Mouse (Mus musculus): Measurements from ENCODE around the gene Tmem37. TPM values are rescaled to one million over a fixed set of nuclear protein-coding genes. Genes with fewer than 3 reads are reported as not detected.

The Tmem37 gene
- polyA plus RNA-seq, 1 experiment from 2014 or later: 59.6 TPM

DNA sequence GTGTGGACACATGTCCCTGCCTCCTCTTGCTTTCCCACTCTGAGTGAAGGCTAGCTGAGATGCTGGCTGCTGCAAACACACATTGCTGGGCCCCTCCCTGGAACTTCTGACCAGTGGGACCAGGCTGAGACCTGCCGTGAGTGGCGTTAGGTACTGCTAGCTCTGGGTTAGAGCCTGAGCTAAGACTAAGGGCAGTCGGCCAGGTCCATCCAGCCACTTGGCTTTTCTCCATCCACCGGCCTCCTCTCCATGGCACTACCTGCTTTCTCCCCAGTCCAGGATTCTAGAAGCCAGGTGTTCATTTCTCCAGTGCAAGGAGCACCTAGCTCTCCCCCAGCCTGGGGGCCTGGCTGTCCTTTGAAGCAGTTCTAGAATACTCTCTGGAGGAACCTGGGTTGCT, 1.1 kb upstream of the Tmem37 start:
- in situ Hi-C loops (cut with MboI; ENCODE audit: low pct_unique_long_range_greater_than_20kb): no loop called here
- DNase-seq (ENCODE audit: low read depth, low spot score): no peak
- POLR2A ChIA-PET: interaction anchor here (1.1 to 1.3 kb wide), 3 partner anchors 13 to 14 kb away, joined by 3 to 4 read pairs (median 4); no protein-coding TSS in a partner anchor
- ATAC-seq: no peak
- TF ChIP-seq CTCF (IDR thresholded peaks at IDR 0.05): no peak
- H3K27me3 ChIP-seq: no peaks in the 10 kb centered on the region
- CTCF ChIA-PET: no interaction called here

GRCm38 (mm10) chr1:120074307-120074702, 431 bp upstream of the Tmem37 start:
- no peak for DNase-seq (ENCODE audit: low read depth, low spot score)
- ATAC-seq: peak; percentile 3
- no peak for TF ChIP-seq CTCF (IDR thresholded peaks at IDR 0.05)
- no peaks in the 10 kb centered on the region for H3K27me3 ChIP-seq
- in situ Hi-C loops (cut with MboI; ENCODE audit: low pct_unique_long_range_greater_than_20kb): no loop called here
- ChIA-PET POLR2A (interaction anchor here (0.5 to 1.2 kb wide), 3 partner anchors 12 to 263 kb away, joined by 3 to 5 read pairs (median 4); no protein-coding TSS in a partner anchor), CTCF (no interaction called here)

DNA sequence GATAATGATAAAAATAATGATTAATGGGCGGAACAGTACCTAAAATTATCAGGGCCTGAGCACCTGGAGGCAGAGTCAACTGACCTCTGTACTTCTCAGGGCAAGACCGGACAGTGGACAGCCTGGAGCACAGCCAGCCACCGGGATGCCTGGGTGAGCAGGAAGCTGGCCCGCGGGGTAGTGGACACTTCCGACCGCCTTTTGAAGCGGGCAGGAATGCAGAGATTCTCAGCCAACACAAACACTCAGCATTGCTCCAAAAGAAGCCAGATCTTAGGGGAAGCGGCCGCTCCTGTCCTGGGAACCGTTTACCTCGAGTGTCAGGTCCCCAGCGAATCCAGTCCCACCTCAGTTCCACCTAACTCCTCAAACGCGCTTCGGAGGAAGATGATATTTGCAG, 974 bp downstream of the Tmem37 start:
- POLR2A ChIA-PET: interaction anchor here (0.6 kb wide), 1 partner anchor 71 kb away, joined by 3 read pairs; no protein-coding TSS in a partner anchor
- peak; percentile 61 for DNase-seq (ENCODE audit: low read depth, low spot score)
- CTCF ChIA-PET: no interaction called here
- in situ Hi-C loops (cut with MboI; ENCODE audit: low pct_unique_long_range_greater_than_20kb): no loop called here
- no peak for TF ChIP-seq CTCF (IDR thresholded peaks at IDR 0.05)
- H3K27me3 ChIP-seq: no peaks in the 10 kb centered on the region
- peak; percentile 81 for ATAC-seq

DNA sequence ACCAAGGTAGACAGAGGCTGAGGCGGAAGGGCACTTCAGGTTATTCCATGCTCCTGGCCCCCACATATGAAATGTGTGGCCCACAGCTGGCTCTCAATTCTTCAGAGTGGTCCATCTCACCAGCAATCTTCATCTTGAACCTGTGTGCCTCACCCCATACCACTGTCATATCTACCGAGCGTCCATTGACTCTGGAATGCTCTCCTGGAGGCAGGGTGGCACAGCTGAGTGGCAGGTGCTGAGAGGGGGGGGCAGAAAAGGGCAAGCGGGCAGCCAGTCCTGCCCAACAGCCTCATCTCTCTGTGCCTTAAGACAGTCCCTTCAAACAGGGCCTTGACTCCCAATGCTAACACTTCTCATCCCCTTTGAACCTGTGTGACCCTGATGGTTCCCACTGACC, 2.7 kb downstream of the Tmem37 start:
- H3K27me3 ChIP-seq: no peaks in the 10 kb centered on the region
- POLR2A ChIA-PET: no interaction called here
- ATAC-seq: no peak
- no peak for TF ChIP-seq CTCF (IDR thresholded peaks at IDR 0.05)
- CTCF ChIA-PET: interaction anchor here (1.5 kb wide), 1 partner anchor 38 kb away, joined by 3 read pairs; no protein-coding TSS in a partner anchor
- in situ Hi-C loops (cut with MboI; ENCODE audit: low pct_unique_long_range_greater_than_20kb): no loop called here
- DNase-seq (ENCODE audit: low read depth, low spot score): no peak

GRCm38 (mm10) chr1:120070168-120070567, 3.7 kb downstream of the Tmem37 start:
- DNase-seq (ENCODE audit: low read depth, low spot score) (no peak), ATAC-seq (no peak)
- TF ChIP-seq CTCF (IDR thresholded peaks at IDR 0.05): no peak
- CTCF ChIA-PET: interaction anchor here (0.9 kb wide), 1 partner anchor 28 kb away, joined by 3 read pairs; no protein-coding TSS in a partner anchor
- in situ Hi-C loops (cut with MboI; ENCODE audit: low pct_unique_long_range_greater_than_20kb): no loop called here
- POLR2A ChIA-PET: no interaction called here
- no peaks in the 10 kb centered on the region for H3K27me3 ChIP-seq

DNA sequence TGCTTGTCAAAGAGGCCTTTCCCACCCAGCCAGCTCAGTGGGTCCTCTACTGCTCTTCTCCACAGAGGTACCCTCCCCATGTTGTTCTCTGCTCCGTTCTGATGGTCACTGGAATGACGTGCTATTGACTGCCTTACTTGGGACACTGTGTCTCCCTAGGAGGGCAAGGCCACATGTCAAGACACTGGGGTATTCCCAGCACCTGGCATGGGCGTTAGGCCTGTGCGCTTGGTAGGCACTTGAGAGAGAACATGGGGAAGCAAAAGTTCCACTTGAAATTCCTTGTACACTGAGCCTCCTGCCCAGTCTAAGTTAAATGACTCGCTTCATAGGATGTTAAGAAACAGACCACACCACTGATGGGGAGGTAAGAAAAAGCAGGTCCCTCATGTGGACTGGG, 4.8 kb downstream of the Tmem37 start:
- no peak for TF ChIP-seq CTCF (IDR thresholded peaks at IDR 0.05)
- DNase-seq (ENCODE audit: low read depth, low spot score) (no peak), ATAC-seq (no peak)
- POLR2A ChIA-PET: no interaction called here
- no peaks in the 10 kb centered on the region for H3K27me3 ChIP-seq
- CTCF ChIA-PET: no interaction called here
- in situ Hi-C loops (cut with MboI; ENCODE audit: low pct_unique_long_range_greater_than_20kb): no loop called here

DNA sequence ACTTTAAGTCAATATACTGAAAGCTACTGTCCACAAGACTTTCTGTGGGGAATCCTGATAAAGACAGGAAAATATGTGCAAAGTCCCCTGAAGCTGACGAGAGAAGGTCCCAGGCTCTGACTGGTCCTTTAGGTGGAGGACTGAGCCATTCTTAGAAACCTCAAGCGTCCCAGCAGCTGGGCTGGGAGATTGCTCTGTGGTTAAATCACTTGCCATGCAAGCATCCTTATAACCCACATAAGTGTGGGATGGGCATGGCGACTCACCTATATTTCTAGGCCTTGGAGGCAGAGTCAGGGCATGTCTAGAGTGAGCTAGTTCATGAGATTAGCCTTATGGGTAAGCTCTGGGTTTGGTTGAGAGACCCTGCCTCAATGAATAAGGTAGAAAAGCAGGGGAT, 7.2 kb downstream of the Tmem37 start:
- no peak for ATAC-seq
- ChIA-PET CTCF (interaction anchor here (1.2 to 1.7 kb wide), 2 partner anchors 32 to 33 kb away, joined by 3 to 5 read pairs; no protein-coding TSS in a partner anchor), POLR2A (no interaction called here)
- in situ Hi-C loops (cut with MboI; ENCODE audit: low pct_unique_long_range_greater_than_20kb): no loop called here
- H3K27me3 ChIP-seq: no peaks in the 10 kb centered on the region
- DNase-seq (ENCODE audit: low read depth, low spot score): no peak
- TF ChIP-seq CTCF (IDR thresholded peaks at IDR 0.05): no peak

DNA sequence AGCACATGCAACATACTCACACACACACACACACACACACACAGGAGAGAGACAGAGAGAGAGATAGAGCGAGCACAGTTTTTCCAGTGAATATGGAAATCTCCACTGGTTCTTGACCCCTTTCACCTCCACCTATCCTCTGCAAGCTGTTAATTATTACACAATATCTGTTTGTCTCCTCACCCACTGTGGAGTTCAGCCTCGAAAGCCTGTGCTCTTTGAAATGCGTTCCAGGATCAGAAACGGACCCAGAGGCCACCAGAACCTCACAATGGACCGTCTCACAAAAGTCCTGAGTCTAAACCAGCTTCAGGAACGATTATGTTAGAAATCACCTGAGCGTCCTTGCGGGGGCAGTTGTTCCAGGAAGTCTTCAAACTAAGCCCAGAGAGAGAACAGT, 7.7 kb downstream of the Tmem37 start:
- ATAC-seq (no peak), DNase-seq (ENCODE audit: low read depth, low spot score) (no peak)
- ChIA-PET CTCF (interaction anchor here (1.2 to 1.7 kb wide), 2 partner anchors 32 to 33 kb away, joined by 3 to 5 read pairs; no protein-coding TSS in a partner anchor), POLR2A (no interaction called here)
- in situ Hi-C loops (cut with MboI; ENCODE audit: low pct_unique_long_range_greater_than_20kb): no loop called here
- TF ChIP-seq CTCF (IDR thresholded peaks at IDR 0.05): no peak
- H3K27me3 ChIP-seq: no peaks in the 10 kb centered on the region

DNA sequence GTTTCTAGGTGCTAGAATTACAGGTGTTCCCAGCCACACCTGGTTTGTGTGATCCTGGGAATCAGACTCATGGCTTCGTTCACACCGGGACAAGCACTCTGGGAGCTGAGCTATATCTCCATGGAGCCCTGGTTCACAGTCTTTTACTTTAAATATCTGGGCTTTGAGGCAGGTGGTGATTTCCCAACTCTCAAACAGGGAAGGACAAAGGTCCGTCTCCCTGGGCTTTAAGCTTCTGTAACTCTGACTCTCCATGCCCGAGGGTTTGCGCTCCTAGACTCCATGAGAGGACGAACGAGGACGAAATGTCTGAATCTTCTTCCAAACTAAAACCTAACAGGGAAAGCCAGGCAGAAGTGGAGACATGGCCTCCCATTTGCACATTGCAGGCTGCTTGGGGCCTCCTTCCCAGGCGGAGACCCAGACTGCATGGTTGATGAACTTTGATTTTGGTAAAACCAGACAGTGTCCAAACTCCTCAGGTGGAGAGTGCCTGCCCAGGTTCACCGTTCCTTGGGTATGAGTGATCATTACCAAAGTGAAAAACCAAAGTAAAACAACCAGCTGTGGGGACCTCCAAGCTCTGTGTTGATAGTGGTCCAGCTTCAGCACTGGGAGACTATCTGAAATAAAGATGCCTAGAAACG, 9.7 kb downstream of the Tmem37 start:
- in situ Hi-C loops (cut with MboI; ENCODE audit: low pct_unique_long_range_greater_than_20kb): no loop called here
- POLR2A ChIA-PET: no interaction called here
- no peak for DNase-seq (ENCODE audit: low read depth, low spot score)
- CTCF ChIA-PET: interaction anchor here (1.1 to 2.9 kb wide), 2 partner anchors 31 to 35 kb away, joined by 3 to 20 read pairs; no protein-coding TSS in a partner anchor
- TF ChIP-seq CTCF (IDR thresholded peaks at IDR 0.05): no peak
- ATAC-seq: no peak
- no peaks in the 10 kb centered on the region for H3K27me3 ChIP-seq

- POLR2A ChIA-PET: interaction anchor here (0.6 to 1.0 kb wide), 2 partner anchors 12 to 1499 kb away, joined by 3 read pairs; no protein-coding TSS in a partner anchor
- ATAC-seq: no peak
Observed at GRCm38 (mm10) chr1:120062231-120062630, 11.6 kb downstream of the Tmem37 start.

GRCm38 (mm10) chr1:120060687-120061086, 13.2 kb downstream of the Tmem37 start:
- ChIA-PET POLR2A (interaction anchor here (1.1 kb wide), 1 partner anchor 15 kb away, joined by 4 read pairs; no protein-coding TSS in a partner anchor), CTCF (interaction anchor here (1.6 kb wide), 1 partner anchor 28 kb away, joined by 5 read pairs; no protein-coding TSS in a partner anchor)
- DNase-seq (ENCODE audit: low read depth, low spot score) (no peak), ATAC-seq (no peak)
- no peak for TF ChIP-seq CTCF (IDR thresholded peaks at IDR 0.05)
- in situ Hi-C loops (cut with MboI; ENCODE audit: low pct_unique_long_range_greater_than_20kb): no loop called here
- no peaks in the 10 kb centered on the region for H3K27me3 ChIP-seq

More at GRCm38 (mm10) chr1:120062231-120062630, 11.6 kb downstream of the Tmem37 start:
- CTCF ChIA-PET: interaction anchor here (0.9 to 2.9 kb wide), 3 partner anchors 26 to 29 kb away, joined by 3 to 20 read pairs (median 5); no protein-coding TSS in a partner anchor
- H3K27me3 ChIP-seq: no peaks in the 10 kb centered on the region
- in situ Hi-C loops (cut with MboI; ENCODE audit: low pct_unique_long_range_greater_than_20kb): no loop called here
- TF ChIP-seq CTCF (IDR thresholded peaks at IDR 0.05): no peak
- no peak for DNase-seq (ENCODE audit: low read depth, low spot score)
